Mouse (Mus musculus): ENCODE data around the gene Cdhr3.
"Not testable (repeated sequence)": the region's sequence is repeated elsewhere in the genome, so short reads cannot be mapped to it uniquely, and the experiment has no call there.

Gene Cdhr3

DNA sequence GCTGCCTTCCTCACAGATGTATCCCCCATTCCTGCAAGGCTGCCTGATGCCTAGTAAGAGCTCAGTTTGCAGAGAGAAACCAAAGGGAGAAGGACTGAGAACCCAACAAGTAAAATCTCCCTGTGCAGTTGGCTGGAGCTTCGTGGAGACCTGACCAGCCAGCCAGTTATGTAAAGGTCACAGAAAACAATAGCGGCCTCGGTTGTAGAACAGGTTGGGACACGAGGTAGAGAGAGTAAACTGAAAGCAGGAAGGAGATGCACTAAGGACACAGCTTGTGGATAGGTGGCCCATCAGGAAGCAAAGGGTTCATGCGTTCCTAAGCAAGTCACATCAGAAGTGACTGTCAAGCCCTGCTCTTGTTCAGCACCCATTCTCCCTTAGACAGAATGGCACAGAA is 86.8 kb downstream of the Cdhr3 start:
- DNase-seq (ENCODE audit: low spot score in 2 of 2), result no peak

DNA sequence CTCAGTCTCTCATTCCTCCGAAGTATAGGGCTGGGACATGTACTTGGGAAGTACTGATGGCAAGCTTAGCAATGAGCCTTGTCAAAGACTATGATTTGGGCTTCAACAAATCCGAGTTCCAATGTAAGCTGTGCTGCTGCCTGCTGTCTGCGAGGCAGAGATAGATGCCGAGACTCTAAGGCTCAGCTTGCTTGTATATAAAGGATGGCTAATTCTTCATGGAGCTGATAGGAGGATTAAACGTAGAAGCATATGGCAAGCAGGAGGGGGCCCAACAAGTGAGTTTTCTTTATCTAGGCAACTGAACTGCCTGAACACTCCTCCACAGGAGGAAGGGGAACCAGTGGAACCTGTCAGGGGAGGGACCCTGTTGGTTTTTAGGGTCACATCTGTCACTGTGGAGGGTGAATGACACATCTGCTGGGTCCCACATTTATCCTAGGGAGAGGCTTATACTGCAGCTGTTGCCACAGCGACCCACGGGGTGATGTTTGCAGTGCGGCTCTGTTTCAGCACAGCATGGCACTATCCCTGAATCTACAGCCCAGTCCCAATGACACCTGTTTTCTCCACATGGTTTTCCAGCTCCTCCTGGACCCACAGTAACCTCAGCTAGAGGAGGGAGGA is 89.2 kb downstream of the Cdhr3 start:
- DNase-seq (ENCODE audit: low spot score in 2 of 2), result no peak

DNA sequence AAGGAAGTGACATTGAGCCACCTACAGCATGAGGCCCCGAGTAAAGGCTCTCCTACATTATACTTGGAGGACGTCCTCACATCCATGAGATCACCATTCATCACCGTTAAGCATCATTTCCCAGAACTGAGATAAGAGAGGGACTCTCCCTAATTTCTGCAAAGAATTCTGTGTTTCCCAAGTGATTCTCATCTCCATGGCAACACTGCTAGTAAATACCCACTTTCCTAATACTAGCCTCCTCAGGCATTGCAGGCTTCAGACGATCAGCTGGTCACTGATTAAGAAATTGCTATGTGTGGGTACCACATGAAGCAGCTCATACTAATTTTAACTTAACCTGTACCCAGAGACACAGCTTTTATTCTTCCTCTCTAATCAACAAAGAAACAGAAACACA is 92.3 kb downstream of the Cdhr3 start:
- DNase-seq (ENCODE audit: low spot score in 2 of 2), result no peak

DNA sequence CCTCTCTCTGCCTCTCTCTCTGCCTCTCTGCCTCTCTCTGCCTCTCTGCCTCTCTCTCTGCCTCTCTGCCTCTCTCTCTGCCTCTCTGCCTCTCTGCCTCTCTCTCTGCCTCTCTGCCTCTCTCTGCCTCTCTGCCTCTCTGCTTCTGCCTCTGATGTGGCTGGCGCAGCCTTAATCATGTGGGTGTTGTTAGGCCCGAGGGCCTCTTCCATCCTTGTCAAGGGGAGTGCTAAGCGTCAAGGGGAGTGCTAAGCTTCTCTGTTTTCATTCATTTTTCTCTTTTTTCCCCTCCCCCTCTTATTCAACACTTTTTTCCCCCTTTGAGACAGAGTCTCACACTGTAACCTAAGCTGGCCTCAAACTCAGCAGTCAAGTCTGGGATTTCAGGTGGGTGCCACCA is 92.9 kb downstream of the Cdhr3 start:
- DNase-seq (ENCODE audit: low spot score in 2 of 2), result not testable (repeated sequence)

DNA sequence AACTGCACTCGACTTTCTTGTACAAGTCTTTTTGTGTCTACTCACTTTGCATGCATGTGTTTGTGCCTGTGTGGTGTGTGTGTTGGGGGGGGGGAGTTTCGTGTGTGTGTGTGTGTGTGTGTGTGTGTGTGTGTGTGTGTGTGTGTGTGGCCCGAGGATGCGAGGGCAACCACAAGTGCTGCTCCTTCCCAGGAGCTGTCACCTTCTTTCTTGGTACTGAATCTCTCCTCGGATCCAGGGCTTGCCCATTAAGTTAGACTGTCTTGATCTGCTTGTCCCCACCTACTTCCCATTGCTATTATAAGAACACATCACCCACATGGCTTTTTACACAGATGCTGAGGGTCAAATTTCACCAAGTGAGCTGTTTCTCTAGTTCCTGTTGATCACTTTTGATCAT is 93.9 kb downstream of the Cdhr3 start:
- no peak for DNase-seq (ENCODE audit: low spot score in 2 of 2)

DNA sequence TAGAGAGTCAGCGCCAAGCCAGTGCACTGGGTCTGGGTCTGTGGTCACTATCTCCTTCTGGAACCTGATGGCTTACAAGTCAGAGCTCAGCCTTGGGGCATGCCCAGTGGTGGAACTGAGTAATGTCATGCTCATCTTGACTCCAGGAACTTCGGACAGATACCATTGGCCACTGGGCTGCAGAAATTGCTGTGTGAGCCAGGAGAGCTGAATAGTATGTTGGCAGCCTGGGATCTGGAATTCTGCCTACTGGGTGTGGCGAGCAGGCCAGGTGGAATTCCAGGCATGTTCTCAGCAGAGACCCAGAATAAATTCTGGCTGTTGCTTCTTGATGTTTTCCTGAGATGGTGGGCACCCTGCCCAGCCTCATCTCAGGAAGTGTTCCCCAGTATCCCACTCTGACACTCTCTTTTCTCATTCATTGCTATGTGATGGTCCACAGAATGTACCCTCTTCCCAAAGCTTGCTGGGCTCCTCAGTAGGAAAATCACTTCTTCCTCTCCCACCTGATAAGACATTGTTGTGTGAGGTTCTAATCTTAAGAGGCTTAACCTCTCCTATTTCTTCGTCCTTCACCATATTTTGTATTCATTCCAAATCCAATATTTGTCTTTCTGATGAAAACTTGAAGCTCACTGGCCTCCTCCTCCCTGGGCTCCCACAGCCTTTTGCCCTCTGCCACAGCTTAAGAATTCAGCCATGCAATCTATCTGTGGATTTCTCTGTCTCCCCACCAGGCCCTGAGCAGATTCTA is 97.4 kb downstream of the Cdhr3 start:
- no peak for DNase-seq (ENCODE audit: low spot score in 2 of 2)

DNA sequence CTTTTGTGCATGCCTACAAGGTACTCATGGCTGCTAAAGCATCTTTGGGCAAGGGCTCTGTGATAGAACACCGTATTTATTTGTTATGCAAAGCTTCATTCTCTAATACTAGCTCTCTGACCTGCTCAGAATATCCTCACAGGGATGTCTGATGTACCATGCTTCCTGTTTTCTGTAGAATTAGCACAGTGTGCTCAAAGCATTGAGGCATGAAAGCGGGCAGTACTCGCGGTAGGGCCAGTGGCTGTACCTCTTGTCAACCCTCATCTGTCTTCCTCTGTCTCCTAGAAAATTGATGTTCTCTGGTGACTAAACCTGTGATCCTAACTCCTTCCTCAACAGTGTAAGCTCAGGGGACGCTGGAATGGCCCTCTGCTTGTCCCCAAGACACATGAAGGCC is 98.6 kb downstream of the Cdhr3 start:
- DNase-seq (ENCODE audit: low spot score in 2 of 2), result no peak

DNA sequence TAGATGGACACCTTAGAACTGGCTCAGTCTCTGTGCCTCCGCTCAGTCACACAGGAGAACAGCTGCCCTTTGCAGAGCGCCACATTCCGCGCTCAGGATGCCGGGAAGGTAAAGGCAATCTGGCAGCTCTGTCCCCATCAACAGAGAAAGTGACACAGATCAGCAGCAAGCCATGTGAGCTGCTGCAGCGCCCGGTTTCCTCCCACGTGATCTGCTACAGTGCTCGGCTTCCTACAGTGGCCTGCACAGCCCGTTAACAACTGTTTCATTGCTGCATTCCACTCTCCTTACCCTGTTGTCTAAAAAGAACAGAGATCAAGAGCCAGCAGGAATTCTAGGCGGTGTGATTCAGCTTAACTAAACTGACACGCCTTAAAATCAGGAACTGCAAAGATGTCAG is 102.9 kb downstream of the Cdhr3 start:
- no peak for DNase-seq (ENCODE audit: low spot score in 2 of 2)

DNA sequence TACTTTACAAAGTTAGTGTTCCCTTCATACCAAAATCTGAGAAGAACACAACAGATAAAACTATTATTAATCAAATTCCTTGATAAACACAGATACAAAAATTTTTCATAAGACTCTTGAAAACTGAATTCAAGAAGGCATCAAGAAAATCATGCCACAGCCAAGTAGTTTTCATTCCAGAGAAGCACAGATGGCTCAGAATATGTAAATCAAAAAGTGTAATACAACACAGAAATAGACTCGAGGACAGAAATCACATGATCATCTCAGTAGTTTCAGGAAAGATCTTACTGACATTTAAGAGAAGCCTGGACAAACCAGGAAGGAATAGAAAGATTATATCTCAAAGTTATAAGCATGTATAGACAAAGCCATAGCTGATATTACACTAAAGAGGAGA is 106.4 kb downstream of the Cdhr3 start:
- no peak for DNase-seq (ENCODE audit: low spot score in 2 of 2)

All from spleen, postnatal 14 days (tissue).